In the genomic region with DNA sequence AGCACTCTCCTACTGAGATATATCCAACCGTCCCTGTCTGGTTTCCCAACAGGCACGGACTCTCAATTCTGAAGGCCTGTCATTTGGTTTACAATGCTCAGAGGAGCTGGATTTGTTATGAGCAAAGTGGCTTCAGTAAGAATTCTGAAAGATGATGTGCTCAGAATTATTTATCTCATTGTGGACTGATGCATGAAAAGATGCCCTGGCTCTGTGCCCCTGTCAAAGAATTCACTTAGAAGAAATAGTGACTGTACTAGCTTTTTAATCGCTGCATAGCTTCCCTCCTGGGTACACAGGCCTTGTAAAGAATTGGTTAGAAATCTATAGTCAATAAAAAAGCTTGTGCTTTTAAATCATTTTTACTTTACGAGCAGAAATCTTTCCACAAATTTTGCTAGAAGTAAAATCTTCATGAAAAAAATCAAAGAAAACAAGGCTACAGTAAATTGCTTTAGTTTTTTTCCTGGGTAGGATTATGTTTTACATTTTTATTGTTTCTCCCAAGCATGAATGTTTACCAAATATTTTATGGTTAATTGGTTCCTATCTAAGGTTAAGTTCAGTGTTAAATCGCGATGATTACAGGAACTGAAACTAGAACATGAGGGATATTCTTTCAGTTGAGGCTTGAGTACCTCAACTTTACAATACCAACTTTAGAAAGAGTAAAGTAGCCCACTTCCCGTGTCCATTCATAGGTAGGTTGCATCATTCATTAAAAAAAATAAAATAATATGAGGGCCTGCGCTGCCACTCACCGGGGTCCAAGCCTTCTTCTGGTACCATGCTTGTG, we compare ENCODE assay signal across 18 mouse cellular contexts.
DNase-seq lines count a peak whose midpoint lies in the region; ATAC-seq and TF ChIP-seq lines count a peak whose summit lies in the region.
"Had no signal": no experiment of that assay in that cellular context is flagged by ENCODE, and none has a peak within 500 bp of the region (broad histone marks: within the 10 kb centered on the region; RNA-seq: fewer than 3 reads in every experiment).

No protein-coding gene starts in this region.

- in situ Hi-C loops in CH12.LX (cut with MboI; ENCODE audit: low pct_ligation_motif_present, low pct_unique_long_range_greater_than_20kb, low sequenced_read_pairs): no loop called here

- no peak for TF ChIP-seq POLR2A in CH12.LX (IDR thresholded peaks at IDR 0.05; ENCODE audit: low read depth, low read length)
- TF ChIP-seq POLR2A in kidney, adult 2 months (IDR thresholded peaks at IDR 0.05; ENCODE audit: low read depth, low read length): no peak

- peak overlapping the region; percentile 57; the same call in 1 of the 2 replicates for H3K27ac ChIP-seq in hindbrain, embryonic 12.5 days
- H3K27ac ChIP-seq in hindbrain, embryonic 11.5 days (ENCODE audit: low read depth, low read length): no peak overlapping the region
- no peak overlapping the region for H3K27ac ChIP-seq in CH12.LX (ENCODE audit: insufficient read depth, low read depth)
- peak overlapping the region; percentile 44; the same call in 1 of the 2 replicates for H3K27ac ChIP-seq in hindbrain, embryonic 14.5 days
- no peak overlapping the region for H3K27ac ChIP-seq in midbrain, postnatal 0 days (ENCODE audit: low read depth, low read length)
- H3K27ac ChIP-seq in kidney, adult 2 months (ENCODE audit: insufficient read depth, low read depth, low read length): no peak overlapping the region
- H3K27ac ChIP-seq: heart, adult 2 months; limb, embryonic 15.5 days had no signal

- no peak for ATAC-seq in hindbrain, embryonic 12.5 days (ENCODE audit: low FRiP score)
- ATAC-seq in hindbrain, embryonic 11.5 days (ENCODE audit: low FRiP score): no peak
- ATAC-seq in hindbrain, embryonic 14.5 days (ENCODE audit: low FRiP score): no peak
- no peak for ATAC-seq in midbrain, postnatal 0 days (ENCODE audit: low FRiP score)
- ATAC-seq: intestine, postnatal 0 days had no signal

- TF ChIP-seq EP300 in CH12.LX (IDR thresholded peaks at IDR 0.05; ENCODE audit: low read length): peak; percentile 61

- TF ChIP-seq CTCF in CH12.LX (conservative IDR thresholded peaks at IDR 0.05 in 1 of 2, IDR thresholded peaks at IDR 0.05 in 1 of 2; ENCODE audit: low read depth in 2 of 2, low read length in 2 of 2): no peak
- TF ChIP-seq CTCF in midbrain, postnatal 0 days (IDR thresholded peaks at IDR 0.05): no peak
- TF ChIP-seq CTCF in kidney, adult 2 months (conservative IDR thresholded peaks at IDR 0.05; ENCODE audit: insufficient read depth, insufficient read length, low read depth, low read length): no peak

- H3K36me3 ChIP-seq in hindbrain, embryonic 12.5 days: no peaks in the 10 kb centered on the region
- no peaks in the 10 kb centered on the region for H3K36me3 ChIP-seq in hindbrain, embryonic 11.5 days (ENCODE audit: control insufficient read depth, insufficient read depth, low read length)
- peaks cover 3 to 37% of the 10 kb centered on the region in 2 experiments for H3K36me3 ChIP-seq in CH12.LX (replicated peaks in 1 of 2; ENCODE audit: control insufficient read depth in 1 of 2, insufficient read depth in 1 of 2, low read length in 1 of 2)
- no peaks in the 10 kb centered on the region for H3K36me3 ChIP-seq in hindbrain, embryonic 14.5 days (replicated peaks; ENCODE audit: control insufficient read depth, insufficient read depth)
- H3K36me3 ChIP-seq in midbrain, postnatal 0 days (ENCODE audit: insufficient read depth, low read length): no peaks in the 10 kb centered on the region
- H3K36me3 ChIP-seq in kidney, adult 2 months (ENCODE audit: control insufficient read depth, insufficient read depth, low read length): no peaks in the 10 kb centered on the region
- H3K36me3 ChIP-seq: limb, embryonic 15.5 days had no signal

- no peak overlapping the region for H3K4me2 ChIP-seq in hindbrain, embryonic 12.5 days (replicated peaks)
- H3K4me2 ChIP-seq in hindbrain, embryonic 11.5 days (replicated peaks; ENCODE audit: low read depth, low read length): no peak overlapping the region
- no peak overlapping the region for H3K4me2 ChIP-seq in CH12.LX (ENCODE audit: insufficient read depth, low read depth, poor library complexity, severe bottlenecking)
- no peak overlapping the region for H3K4me2 ChIP-seq in hindbrain, embryonic 14.5 days (replicated peaks)
- H3K4me2 ChIP-seq in midbrain, postnatal 0 days (ENCODE audit: low read depth, low read length, poor library complexity, severe bottlenecking): no peak overlapping the region
- H3K4me2 ChIP-seq: limb, embryonic 15.5 days had no signal

- DNase-seq in hindbrain, embryonic 11.5 days (ENCODE audit: low spot score): no peak
- no peak for DNase-seq in CH12.LX (ENCODE audit: extremely low read depth)
- no peak for DNase-seq in hindbrain, embryonic 14.5 days (ENCODE audit: low spot score)
- peak; percentile 37 for DNase-seq in midbrain, postnatal 0 days (ENCODE audit: low spot score)
- no peak for DNase-seq in left cerebral cortex, adult 8-10 months (ENCODE audit: low spot score in 2 of 2)
- no peak for DNase-seq in frontal cortex, postnatal 36 days (ENCODE audit: low spot score in 2 of 2)
- DNase-seq in kidney, adult 2 months: no peak
- DNase-seq: adrenal gland, adult 2 months; B cell, adult 2 months; cerebellum, adult 9-11 months; embryo, embryonic 11 days; gastrocnemius, postnatal 10 days; heart, adult 2 months; lung, postnatal 10 days; right cerebral cortex, postnatal 4 days had no signal

- H3K79me2 ChIP-seq in CH12.LX (replicated peaks; ENCODE audit: control insufficient read depth, extremely low read depth, insufficient read depth, poor library complexity, severe bottlenecking): no peaks in the 10 kb centered on the region

- no peak overlapping the region for H3K4me3 ChIP-seq in hindbrain, embryonic 12.5 days
- no peak overlapping the region for H3K4me3 ChIP-seq in hindbrain, embryonic 11.5 days (ENCODE audit: low read depth, low read length)
- no peak overlapping the region for H3K4me3 ChIP-seq in CH12.LX (replicated peaks in 1 of 3; ENCODE audit: low read depth in 2 of 3, low read length in 2 of 3, poor library complexity in 1 of 3)
- H3K4me3 ChIP-seq in hindbrain, embryonic 14.5 days (replicated peaks; ENCODE audit: low read length): no peak overlapping the region
- no peak overlapping the region for H3K4me3 ChIP-seq in midbrain, postnatal 0 days (ENCODE audit: low read depth, low read length)
- H3K4me3 ChIP-seq in kidney, adult 2 months (ENCODE audit: insufficient read depth, low read depth, low read length): no peak overlapping the region
- H3K4me3 ChIP-seq: heart, adult 2 months; limb, embryonic 15.5 days had no signal

- no peaks in the 10 kb centered on the region for H3K27me3 ChIP-seq in hindbrain, embryonic 12.5 days
- no peaks in the 10 kb centered on the region for H3K27me3 ChIP-seq in hindbrain, embryonic 11.5 days (ENCODE audit: control insufficient read depth, insufficient read depth, low read length)
- H3K27me3 ChIP-seq in CH12.LX (replicated peaks): no peaks in the 10 kb centered on the region
- H3K27me3 ChIP-seq in hindbrain, embryonic 14.5 days (ENCODE audit: control insufficient read depth, insufficient read depth, low read length): no peaks in the 10 kb centered on the region
- H3K27me3 ChIP-seq in midbrain, postnatal 0 days (ENCODE audit: insufficient read depth, low read length): no peaks in the 10 kb centered on the region
- H3K27me3 ChIP-seq in kidney, adult 2 months (replicated peaks; ENCODE audit: control insufficient read depth, insufficient read depth, low read length): no peaks in the 10 kb centered on the region
- H3K27me3 ChIP-seq: limb, embryonic 15.5 days had no signal

- dilution Hi-C loops in CH12.LX (cut with MboI; ENCODE audit: extremely low pct_ligation_motif_present, extremely low pct_unique_long_range_greater_than_20kb, low sequenced_read_pairs): no loop called here

- H3K4me1 ChIP-seq in hindbrain, embryonic 12.5 days: 0 out of 2 replicates have a peak, but pooled peaks cover 2% of the 10 kb centered on the region
- no peaks in the 10 kb centered on the region for H3K4me1 ChIP-seq in hindbrain, embryonic 11.5 days (replicated peaks; ENCODE audit: control insufficient read depth, insufficient read depth, low read length)
- peaks cover 4 to 50% of the 10 kb centered on the region in 2 experiments; a peak in 3 of 4 replicates for H3K4me1 ChIP-seq in CH12.LX (ENCODE audit: control insufficient read depth in 1 of 2, insufficient read depth in 2 of 2)
- H3K4me1 ChIP-seq in hindbrain, embryonic 14.5 days (replicated peaks; ENCODE audit: control insufficient read depth, insufficient read depth, low read length): peaks cover 9% of the 10 kb centered on the region; the same call in 1 of the 2 replicates
- H3K4me1 ChIP-seq in midbrain, postnatal 0 days (ENCODE audit: insufficient read depth, low read length): no peaks in the 10 kb centered on the region
- no peaks in the 10 kb centered on the region for H3K4me1 ChIP-seq in kidney, adult 2 months (ENCODE audit: control insufficient read depth, insufficient read depth, low read length)
- H3K4me1 ChIP-seq: limb, embryonic 15.5 days had no signal

- no peak overlapping the region for H3K9ac ChIP-seq in hindbrain, embryonic 12.5 days
- H3K9ac ChIP-seq in hindbrain, embryonic 11.5 days (ENCODE audit: low read depth, low read length): no peak overlapping the region
- H3K9ac ChIP-seq in CH12.LX (ENCODE audit: insufficient read depth, low read depth): no peak overlapping the region
- H3K9ac ChIP-seq in hindbrain, embryonic 14.5 days: no peak overlapping the region
- no peak overlapping the region for H3K9ac ChIP-seq in midbrain, postnatal 0 days (replicated peaks; ENCODE audit: low read length, poor library complexity, severe bottlenecking)
- H3K9ac ChIP-seq: limb, embryonic 15.5 days had no signal

- H3K9me3 ChIP-seq in hindbrain, embryonic 12.5 days (replicated peaks): no peaks in the 10 kb centered on the region
- H3K9me3 ChIP-seq in hindbrain, embryonic 11.5 days (ENCODE audit: control insufficient read depth, low read length): no peaks in the 10 kb centered on the region
- no peaks in the 10 kb centered on the region for H3K9me3 ChIP-seq in CH12.LX (replicated peaks; ENCODE audit: low read length)
- H3K9me3 ChIP-seq in hindbrain, embryonic 14.5 days (ENCODE audit: control insufficient read depth, low read length): no peaks in the 10 kb centered on the region
- no peaks in the 10 kb centered on the region for H3K9me3 ChIP-seq in midbrain, postnatal 0 days (ENCODE audit: low read length)
- H3K9me3 ChIP-seq: limb, embryonic 15.5 days had no signal

- 78% methylated on average over 9 of the region's 9 CpGs for WGBS in hindbrain, embryonic 12.5 days
- WGBS in hindbrain, embryonic 11.5 days: 82% methylated on average over 9 of the region's 9 CpGs
- 68% methylated on average over 9 of the region's 9 CpGs for WGBS in hindbrain, embryonic 14.5 days
- 64% methylated on average over 9 of the region's 9 CpGs for WGBS in midbrain, postnatal 0 days
- 86% methylated on average over 9 of the region's 9 CpGs for WGBS in kidney, adult 2 months

- no peak for TF ChIP-seq RAD21 in CH12.LX (IDR thresholded peaks at IDR 0.05; ENCODE audit: low read depth, low read length)

TF ChIP-seq in CH12.LX, 34 proteins besides CTCF, POLR2A, EP300 and RAD21:
- TF ChIP-seq NRF1 (IDR thresholded peaks at IDR 0.05; ENCODE audit: low read depth, low read length) (no peak), IRF4 (IDR thresholded peaks at IDR 0.05; ENCODE audit: low read depth, low read length) (peak; percentile 68; the same call in 1 of the 2 replicates)

Comparison
In these comparisons a context has a peak if more than half of its experiments do, and no peak if none do; other contexts are left out.
1. H3K27ac ChIP-seq: peak in hindbrain, embryonic 12.5 days (single experiment) and hindbrain, embryonic 14.5 days (single experiment); none in hindbrain, embryonic 11.5 days (single experiment), CH12.LX (single experiment), midbrain, postnatal 0 days (single experiment) and kidney, adult 2 months (single experiment).